Comparison of ENCODE assay signal across 10 mouse cellular contexts in the genomic region with DNA sequence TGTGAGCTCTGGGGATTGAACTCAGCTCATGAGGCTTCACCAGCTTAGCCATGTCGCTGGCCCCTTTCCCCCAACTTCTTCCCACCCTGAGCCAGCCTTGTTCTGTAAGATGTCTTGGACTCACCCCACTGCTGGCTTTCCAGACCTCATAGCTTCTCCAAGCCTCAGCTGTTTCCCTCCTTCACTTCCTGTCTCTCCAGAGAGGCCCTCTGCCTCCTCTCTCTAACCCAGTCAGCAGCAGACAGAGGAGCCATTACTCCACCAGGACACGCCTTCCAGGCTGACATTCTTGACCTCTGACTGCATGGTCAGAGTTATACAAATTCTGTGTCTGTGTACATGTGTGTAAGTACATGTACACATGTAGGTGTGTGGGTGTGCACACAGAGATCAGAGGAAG. TPM values are rescaled to one million over a fixed set of nuclear protein-coding genes. Genes with fewer than 3 reads are reported as not detected.
DNase-seq lines count a peak whose midpoint lies in the region; ATAC-seq lines count a peak whose summit lies in the region.
"Had no signal": no experiment of that assay in that cellular context is flagged by ENCODE, and none has a peak within 500 bp of the region (broad histone marks: within the 10 kb centered on the region; RNA-seq: fewer than 3 reads in every experiment).

No protein-coding gene starts in this region.

- H3K9me3 ChIP-seq in heart, embryonic 15.5 days (replicated peaks): no peaks in the 10 kb centered on the region
- no peaks in the 10 kb centered on the region for H3K9me3 ChIP-seq in midbrain, embryonic 14.5 days (ENCODE audit: control insufficient read depth, low read length)
- H3K9me3 ChIP-seq in midbrain, embryonic 15.5 days: no peaks in the 10 kb centered on the region

- intact Hi-C loops in heart, postnatal 10 days (cut with DNase I): loop anchor here (2.0 kb wide), 1 partner anchor 16 kb away; no protein-coding TSS in a partner anchor

- no peaks in the 10 kb centered on the region for H3K36me3 ChIP-seq in heart, embryonic 15.5 days
- 0 out of 2 replicates have a peak, but pooled peaks cover 3% of the 10 kb centered on the region for H3K36me3 ChIP-seq in midbrain, embryonic 14.5 days (ENCODE audit: control insufficient read depth, insufficient read depth, low read length)
- no peaks in the 10 kb centered on the region for H3K36me3 ChIP-seq in midbrain, embryonic 15.5 days (replicated peaks)

- H3K4me3 ChIP-seq in heart, embryonic 15.5 days: no peak overlapping the region
- no peak overlapping the region for H3K4me3 ChIP-seq in midbrain, embryonic 14.5 days (replicated peaks; ENCODE audit: low read depth, low read length)
- H3K4me3 ChIP-seq in midbrain, embryonic 15.5 days: no peak overlapping the region

- no peaks in the 10 kb centered on the region for H3K27me3 ChIP-seq in heart, embryonic 15.5 days
- H3K27me3 ChIP-seq in midbrain, embryonic 14.5 days (ENCODE audit: control insufficient read depth, insufficient read depth, low read length): no peaks in the 10 kb centered on the region
- H3K27me3 ChIP-seq in midbrain, embryonic 15.5 days (replicated peaks): no peaks in the 10 kb centered on the region

- ATAC-seq in heart, embryonic 15.5 days (replicated peaks; ENCODE audit: insufficient number of reproducible peaks, insufficient read depth, low FRiP score, low read depth): no peak
- no peak for ATAC-seq in midbrain, embryonic 14.5 days (ENCODE audit: low FRiP score, low TSS enrichment)
- no peak for ATAC-seq in midbrain, embryonic 15.5 days (replicated peaks)

- H3K27ac ChIP-seq in heart, embryonic 15.5 days: peak overlapping the region; percentile 67; the same call in 1 of the 2 replicates
- H3K27ac ChIP-seq in midbrain, embryonic 14.5 days (replicated peaks; ENCODE audit: low read depth, low read length): peak overlapping the region; percentile 15
- H3K27ac ChIP-seq in midbrain, embryonic 15.5 days: no peak overlapping the region

- H3K4me1 ChIP-seq in heart, embryonic 15.5 days (replicated peaks): peaks cover 53% of the 10 kb centered on the region
- H3K4me1 ChIP-seq in midbrain, embryonic 14.5 days (ENCODE audit: control insufficient read depth, insufficient read depth, low read length): peaks cover 13% of the 10 kb centered on the region; the same call in 1 of the 2 replicates
- peaks cover 19% of the 10 kb centered on the region; the same call in 1 of the 2 replicates for H3K4me1 ChIP-seq in midbrain, embryonic 15.5 days

- WGBS in heart, embryonic 15.5 days: 72% methylated on average over 2 of the region's 2 CpGs
- WGBS in midbrain, embryonic 14.5 days: 85% methylated on average over 2 of the region's 2 CpGs
- WGBS in midbrain, embryonic 15.5 days: 84% methylated on average over 2 of the region's 2 CpGs

- no peak overlapping the region for H3K4me2 ChIP-seq in heart, embryonic 15.5 days
- no peak overlapping the region for H3K4me2 ChIP-seq in midbrain, embryonic 14.5 days (ENCODE audit: low read length)
- H3K4me2 ChIP-seq in midbrain, embryonic 15.5 days: no peak overlapping the region

- DNase-seq in heart, adult 8-10 months (ENCODE audit: low spot score): no peak
- DNase-seq in midbrain, embryonic 14.5 days: no peak
- DNase-seq in heart, postnatal 10 days: peak; percentile 41 to 49
- DNase-seq in MN1 (ENCODE audit: low spot score): no peak
- no peak for DNase-seq in cerebellum, adult 11 months
- DNase-seq: cerebellum, postnatal 25 days; lung, adult 2 months; thymus, postnatal 14 days had no signal

- H3K9ac ChIP-seq in heart, embryonic 15.5 days: no peak overlapping the region
- no peak overlapping the region for H3K9ac ChIP-seq in midbrain, embryonic 14.5 days (replicated peaks; ENCODE audit: low read length)
- H3K9ac ChIP-seq in midbrain, embryonic 15.5 days: no peak overlapping the region

RNA-seq across cellular contexts. Expression of a gene that starts 23.1 kb away (rescaled TPM):
- 37.0 and 46.4 TPM in 2 replicates for polyA plus RNA-seq in heart, embryonic 15.5 days (2015; fragmentation: Nextera tagmentation; extraction: Ambion mirVana)
- 100 to 1,000 TPM; 294 to 334 (median 302) TPM for total RNA-seq in heart, adult 8-10 months (2022)
- polyA plus RNA-seq in midbrain, embryonic 14.5 days (2014; fragmentation: Nextera tagmentation; extraction: Ambion mirVana): 47.0 and 53.6 TPM in 2 replicates
- polyA plus RNA-seq in midbrain, embryonic 15.5 days (2015; fragmentation: Nextera tagmentation; extraction: Ambion mirVana): 60.7 and 61.2 TPM in 2 replicates
- 100 to 1,000 TPM; 334 to 336 TPM for total RNA-seq in heart, postnatal 10 days (2021)

RNA-seq across cellular contexts. Expression of a gene that starts 43.4 kb away (rescaled TPM):
- 89.3 and 95.4 TPM in 2 replicates for polyA plus RNA-seq in heart, embryonic 15.5 days (2015; fragmentation: Nextera tagmentation; extraction: Ambion mirVana)
- total RNA-seq in heart, adult 8-10 months (2022): under 1 TPM; 0.14 to 0.41 (median 0.30) TPM
- polyA plus RNA-seq in midbrain, embryonic 14.5 days (2014; fragmentation: Nextera tagmentation; extraction: Ambion mirVana): 75.7 and 79.0 TPM in 2 replicates
- polyA plus RNA-seq in midbrain, embryonic 15.5 days (2015; fragmentation: Nextera tagmentation; extraction: Ambion mirVana): 84.7 and 92.9 TPM in 2 replicates
- total RNA-seq in heart, postnatal 10 days (2021): 1 to 10 TPM in 1 of 2 experiments, under 1 TPM in 1; 0.74 to 1.4 TPM

Comparison
In these comparisons a context has a peak if more than half of its experiments do, and no peak if none do; other contexts are left out.
1. DNase-seq: peak in heart, postnatal 10 days (2 of 2); none in heart, adult 8-10 months (single experiment), midbrain, embryonic 14.5 days (single experiment), MN1 (single experiment) and cerebellum, adult 11 months (single experiment).